Mouse (Mus musculus): ENCODE measurements around the gene Krtap5-1. TPM values are rescaled to one million over a fixed set of nuclear protein-coding genes. Genes with fewer than 3 reads are reported as not detected.
"Not testable (repeated sequence)": the region's sequence is repeated elsewhere in the genome, so short reads cannot be mapped to it uniquely, and the experiment has no call there.

Krtap5-1 gene
- polyA plus RNA-seq, 1 experiment = not detected

DNA sequence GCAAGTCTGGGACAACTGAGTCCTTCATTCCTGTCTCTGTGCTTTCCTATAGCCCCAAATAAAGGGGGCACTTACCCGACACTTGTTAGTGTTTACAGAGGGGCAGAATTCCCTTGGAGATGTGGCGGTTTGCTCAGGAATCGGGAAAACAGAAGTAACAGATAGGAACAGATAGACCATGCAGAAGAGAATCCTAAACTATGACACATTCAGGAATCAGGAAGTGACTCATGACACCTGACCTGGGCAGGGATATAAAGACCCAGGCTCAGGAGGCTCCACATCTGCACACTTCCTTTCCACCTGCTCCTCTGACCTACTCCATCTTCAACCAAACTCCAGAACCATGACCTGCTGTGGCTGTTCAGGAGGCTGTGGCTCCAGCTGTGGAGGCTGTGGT lies 6.3 kb upstream of the Krtap5-1 start, which contains the start of gene Krtap5-4:
Gene Krtap5-4, plus strand, starts transcription at position 301 of the 400 bp plus-strand sequence.
- H3K4me1 ChIP-seq (ENCODE audit: control insufficient read depth, insufficient read depth, low read length) = no peaks in the 10 kb centered on the region
- no peak within 1 kb of the TSS for H3K27ac ChIP-seq (ENCODE audit: insufficient read depth, low read depth, low read length)
- TF ChIP-seq POLR2A (IDR thresholded peaks at IDR 0.05; ENCODE audit: borderline replicate concordance, low read depth, low read length) = no peak
- no peak for TF ChIP-seq CTCF (IDR thresholded peaks at IDR 0.05; ENCODE audit: low read depth, low read length)
- H3K4me3 ChIP-seq (ENCODE audit: insufficient read depth, low read length) = no peak within 1 kb of the TSS

DNA sequence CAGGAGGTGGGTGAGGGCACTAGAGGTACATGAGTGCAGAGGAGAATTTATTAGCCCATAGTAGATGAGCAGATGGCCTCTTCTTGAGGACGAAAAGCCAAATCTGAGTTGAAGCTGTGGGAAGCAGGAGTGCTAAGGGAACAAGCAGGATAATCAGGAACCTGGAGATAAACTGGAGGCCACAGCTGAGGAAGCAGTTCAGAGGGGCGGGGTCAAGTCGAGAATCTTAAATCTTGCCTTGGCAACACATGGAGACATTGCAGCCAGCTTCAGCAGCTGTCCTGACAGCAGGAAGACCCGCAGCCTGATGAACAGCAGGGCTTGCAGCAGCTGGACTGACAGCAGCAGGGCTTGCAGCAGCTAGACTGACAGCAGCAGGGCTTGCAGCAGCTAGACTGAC lies 810 bp downstream of the Krtap5-1 start:
- H3K4me1 ChIP-seq (ENCODE audit: control insufficient read depth, insufficient read depth, low read length) = not testable (repeated sequence)

DNA sequence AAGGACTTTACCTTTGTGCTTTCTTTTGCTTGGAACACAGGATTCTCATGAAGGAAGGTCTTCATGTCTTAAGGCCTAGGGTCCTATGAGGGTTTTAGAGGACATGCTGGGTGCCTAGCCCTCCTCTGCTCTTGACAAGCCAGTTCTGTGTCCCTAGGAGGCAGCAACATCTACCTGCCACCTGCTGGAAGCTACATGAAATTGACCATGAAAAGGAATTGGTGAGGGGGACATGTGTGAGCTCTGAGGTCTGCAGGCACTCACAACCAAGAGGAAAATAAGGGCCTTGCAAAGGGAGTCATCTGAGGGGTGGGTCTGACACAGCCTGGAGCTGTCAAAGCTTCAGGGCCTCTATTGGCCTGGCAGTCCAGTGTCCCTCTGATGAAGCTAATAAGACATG lies 1.5 kb downstream of the Krtap5-1 start:
- Histone ChIP-seq H3K4me3 (ENCODE audit: insufficient read depth, low read length) (no peak overlapping the region), H3K27ac (ENCODE audit: insufficient read depth, low read depth, low read length) (no peak overlapping the region), H3K4me1 (ENCODE audit: control insufficient read depth, insufficient read depth, low read length) (no peaks in the 10 kb centered on the region)
- TF ChIP-seq CTCF (IDR thresholded peaks at IDR 0.05; ENCODE audit: low read depth, low read length) (no peak), POLR2A (IDR thresholded peaks at IDR 0.05; ENCODE audit: borderline replicate concordance, low read depth, low read length) (no peak)

More for the DNA sequence above, 810 bp downstream of the Krtap5-1 start:
- not testable (repeated sequence) for H3K4me3 ChIP-seq (ENCODE audit: insufficient read depth, low read length); H3K27ac ChIP-seq (ENCODE audit: insufficient read depth, low read depth, low read length)

DNA sequence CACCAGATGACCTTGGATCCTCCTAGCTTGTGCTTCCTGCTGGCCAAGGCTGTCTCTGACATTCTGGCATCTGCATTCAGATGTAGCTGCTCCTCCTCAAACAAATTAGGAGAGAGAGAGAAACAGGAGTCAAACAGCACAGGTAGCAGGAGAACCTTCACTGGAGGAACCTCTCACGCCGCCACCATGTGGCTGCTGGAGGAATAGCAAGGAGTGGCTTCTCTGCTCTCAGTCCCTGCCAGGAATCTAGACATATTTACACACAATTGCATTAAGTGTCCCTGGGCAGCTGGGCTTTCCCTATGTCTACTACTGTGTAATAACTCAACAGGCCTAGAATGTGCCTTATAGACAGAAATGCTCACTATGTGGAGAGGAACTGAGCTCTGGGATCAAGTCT lies 3.1 kb downstream of the Krtap5-1 start:
- peak; percentile 32; the same call in 1 of the 2 replicates for TF ChIP-seq CTCF (IDR thresholded peaks at IDR 0.05; ENCODE audit: low read depth, low read length)
- not testable (repeated sequence) for H3K27ac ChIP-seq (ENCODE audit: insufficient read depth, low read depth, low read length); H3K4me1 ChIP-seq (ENCODE audit: control insufficient read depth, insufficient read depth, low read length); H3K4me3 ChIP-seq (ENCODE audit: insufficient read depth, low read length)

DNA sequence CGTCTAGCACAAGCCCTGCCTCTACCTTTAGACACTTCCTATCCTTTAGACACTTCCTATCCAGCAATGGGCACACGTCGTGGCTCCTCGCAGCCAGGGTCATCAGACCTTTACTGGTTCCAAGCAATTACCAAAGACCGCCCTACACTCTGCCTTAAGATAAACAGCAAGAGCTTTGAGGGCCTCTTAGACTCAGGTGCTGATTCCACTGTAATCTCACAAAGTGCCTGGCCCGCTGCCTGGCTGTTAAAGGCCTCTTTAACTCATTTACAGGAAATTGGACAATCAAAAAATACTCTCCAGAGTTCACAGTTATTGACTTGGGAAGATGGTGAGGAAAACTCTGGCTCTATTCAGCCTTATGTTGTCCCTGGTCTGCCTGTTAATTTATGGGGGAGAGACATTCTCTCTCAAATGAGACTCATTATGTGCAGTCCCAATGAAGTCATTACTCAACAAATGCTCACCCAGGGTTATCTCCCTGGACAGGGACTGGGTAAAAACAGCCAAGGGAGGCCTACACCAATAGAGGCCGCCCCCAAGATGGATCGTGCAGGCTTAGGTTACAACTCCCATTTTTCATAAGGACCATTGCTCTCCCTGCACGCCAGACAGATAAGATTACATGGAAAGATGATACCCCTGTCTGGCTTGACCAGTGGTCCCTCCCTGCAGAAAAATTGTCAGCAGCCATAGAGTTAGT lies 10.9 kb downstream of the Krtap5-1 start:
- H3K27ac ChIP-seq (ENCODE audit: insufficient read depth, low read depth, low read length); H3K4me3 ChIP-seq (ENCODE audit: insufficient read depth, low read length): not testable (repeated sequence)

DNA sequence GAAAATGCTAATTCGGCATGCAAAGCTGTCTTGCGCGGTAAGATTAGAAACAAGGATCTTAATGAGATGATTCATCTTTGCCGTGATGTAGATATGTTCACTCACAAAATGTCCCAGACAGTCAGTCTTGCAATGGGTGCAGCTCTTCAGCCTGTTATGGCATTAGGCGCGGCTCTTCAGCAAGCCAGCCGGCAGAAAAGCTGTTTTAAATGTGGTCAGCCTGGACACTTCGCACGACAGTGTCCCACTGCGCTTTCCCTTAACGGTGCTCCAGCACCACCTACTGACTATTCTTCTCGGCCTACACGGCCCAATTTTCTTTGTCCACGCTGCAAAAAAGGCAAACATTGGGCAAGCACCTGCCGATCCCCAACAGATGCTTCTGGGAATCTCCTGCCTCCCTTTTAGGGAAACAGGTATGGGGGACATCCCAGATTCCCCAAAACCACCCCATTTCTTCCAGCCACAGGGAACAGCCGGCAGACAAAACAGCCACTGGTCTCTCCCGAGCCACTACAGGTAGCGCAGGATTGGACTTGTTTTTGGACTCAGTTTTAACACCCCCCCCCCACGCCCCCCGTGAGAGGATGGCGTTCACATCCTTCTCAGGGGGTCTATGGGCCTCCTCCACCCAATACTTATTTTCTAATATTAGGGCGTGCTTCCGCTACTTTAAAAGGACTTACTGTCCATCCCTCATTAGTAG lies 11.6 kb downstream of the Krtap5-1 start:
- TF ChIP-seq CTCF (IDR thresholded peaks at IDR 0.05; ENCODE audit: low read depth, low read length) (no peak), POLR2A (IDR thresholded peaks at IDR 0.05; ENCODE audit: borderline replicate concordance, low read depth, low read length) (no peak)
- Histone ChIP-seq H3K27ac (ENCODE audit: insufficient read depth, low read depth, low read length) (no peak overlapping the region), H3K4me3 (ENCODE audit: insufficient read depth, low read length) (peak overlapping the region; percentile 66; the same call in 1 of the 2 replicates), H3K4me1 (ENCODE audit: control insufficient read depth, insufficient read depth, low read length) (0 out of 2 replicates have a peak, but pooled peaks cover 2% of the 10 kb centered on the region)

More for the DNA sequence above, 10.9 kb downstream of the Krtap5-1 start:
- not testable (repeated sequence) for H3K4me1 ChIP-seq (ENCODE audit: control insufficient read depth, insufficient read depth, low read length)

DNA sequence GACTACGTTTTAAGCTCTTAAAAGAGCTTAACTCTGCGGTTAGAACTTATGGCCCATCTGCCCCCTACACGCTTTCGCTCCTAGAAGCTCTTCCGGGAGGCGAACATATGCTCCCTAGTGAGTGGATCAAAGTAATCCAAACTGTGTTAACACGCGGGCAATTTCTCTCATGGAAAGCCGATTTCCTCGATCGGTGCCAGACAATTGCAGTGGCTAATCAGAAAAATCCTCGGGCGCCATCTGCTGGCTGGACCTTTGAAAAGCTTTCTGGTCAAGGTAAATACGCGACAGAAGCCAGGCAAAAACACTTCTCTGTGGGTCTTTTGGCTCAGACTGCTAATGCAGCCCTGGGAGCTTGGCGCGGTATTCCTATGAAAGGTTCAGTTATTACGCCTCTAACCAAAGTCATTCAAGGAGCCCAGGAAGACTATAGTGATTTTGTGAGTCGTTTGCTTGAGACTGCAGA lies 12.3 kb downstream of the Krtap5-1 start:
- peak overlapping the region; percentile 21; the same call in 1 of the 2 replicates for H3K27ac ChIP-seq (ENCODE audit: insufficient read depth, low read depth, low read length)
- peak overlapping the region; percentile 66 for H3K4me3 ChIP-seq (ENCODE audit: insufficient read depth, low read length)
- no peak for TF ChIP-seq POLR2A (IDR thresholded peaks at IDR 0.05; ENCODE audit: borderline replicate concordance, low read depth, low read length)
- TF ChIP-seq CTCF (IDR thresholded peaks at IDR 0.05; ENCODE audit: low read depth, low read length) = peak; percentile 78
- H3K4me1 ChIP-seq (ENCODE audit: control insufficient read depth, insufficient read depth, low read length) = 0 out of 2 replicates have a peak, but pooled peaks cover 2% of the 10 kb centered on the region

DNA sequence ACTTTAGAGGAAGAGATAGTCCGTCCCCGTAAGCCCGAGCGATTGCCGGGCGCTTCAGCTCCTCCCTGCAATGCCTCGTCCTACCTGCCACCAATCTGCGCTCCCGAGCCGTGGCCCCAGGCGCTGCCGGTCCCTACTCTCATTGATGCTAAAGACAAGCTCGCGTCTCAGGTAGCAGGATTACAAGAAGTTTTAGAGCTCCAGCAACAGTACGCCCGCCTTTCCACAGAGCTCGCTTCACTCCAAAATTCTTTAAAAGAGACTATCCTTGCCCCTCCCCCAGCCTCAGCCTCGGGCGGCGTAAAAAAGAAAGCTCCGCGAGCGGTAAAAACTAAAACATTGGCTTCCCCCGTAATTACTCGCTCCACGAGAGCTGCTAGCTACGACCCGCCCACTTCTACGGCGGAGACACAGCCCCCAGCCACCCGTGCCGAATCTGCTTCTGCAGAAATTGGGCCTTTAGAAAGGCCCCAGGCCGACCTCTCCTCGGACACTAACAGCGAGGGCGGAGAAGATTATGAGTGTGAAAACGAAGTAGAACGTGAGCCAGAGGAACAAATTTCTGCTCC lies 12.8 kb downstream of the Krtap5-1 start:
- TF ChIP-seq POLR2A (IDR thresholded peaks at IDR 0.05; ENCODE audit: borderline replicate concordance, low read depth, low read length) = no peak
- no peak for TF ChIP-seq CTCF (IDR thresholded peaks at IDR 0.05; ENCODE audit: low read depth, low read length)
- Histone ChIP-seq H3K4me1 (ENCODE audit: control insufficient read depth, insufficient read depth, low read length) (0 out of 2 replicates have a peak, but pooled peaks cover 2% of the 10 kb centered on the region), H3K27ac (ENCODE audit: insufficient read depth, low read depth, low read length) (peak overlapping the region; percentile 21; the same call in 1 of the 2 replicates), H3K4me3 (ENCODE audit: insufficient read depth, low read length) (peak overlapping the region; percentile 66)

DNA sequence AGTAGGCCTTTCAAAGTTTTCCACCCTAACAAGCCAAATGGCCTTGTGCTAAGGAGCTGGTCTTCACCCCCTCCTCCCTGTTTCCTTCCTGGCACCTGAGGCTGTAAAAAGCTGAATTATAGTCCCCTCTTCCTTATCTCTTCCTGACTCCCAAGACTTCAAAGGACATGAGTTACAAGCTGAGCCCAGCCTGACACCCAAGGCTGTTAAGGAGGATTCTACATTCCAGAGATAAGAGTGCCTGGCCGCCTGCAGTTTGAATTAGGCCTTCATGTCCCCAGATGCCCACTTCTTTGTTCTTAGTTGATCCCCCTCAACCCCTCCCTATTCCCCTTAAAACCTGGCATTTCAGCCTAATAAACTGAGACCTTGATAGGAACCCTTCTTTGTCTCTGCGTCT lies 14.1 kb downstream of the Krtap5-1 start:
- not testable (repeated sequence) for H3K27ac ChIP-seq (ENCODE audit: insufficient read depth, low read depth, low read length); H3K4me1 ChIP-seq (ENCODE audit: control insufficient read depth, insufficient read depth, low read length); H3K4me3 ChIP-seq (ENCODE audit: insufficient read depth, low read length)

DNA sequence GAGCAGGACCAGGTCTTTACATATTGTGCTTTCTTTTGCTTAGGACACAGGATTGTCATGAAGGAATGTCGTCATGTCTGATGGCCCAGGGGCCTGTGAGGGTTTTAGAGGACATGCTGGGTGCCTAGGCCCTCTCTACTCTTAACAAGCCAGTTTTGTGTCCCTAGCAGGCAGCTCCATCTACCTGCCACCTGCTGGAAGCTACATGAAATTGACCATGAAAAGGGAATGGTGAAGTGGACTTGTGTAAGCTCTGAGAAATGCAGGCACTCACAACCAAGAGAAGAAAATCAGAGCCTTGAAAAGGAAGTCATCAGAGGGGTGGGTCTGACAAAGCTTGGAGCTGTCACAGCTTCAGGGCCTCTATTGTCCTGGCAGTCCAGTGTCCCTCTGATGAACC lies 17.6 kb downstream of the Krtap5-1 start:
- H3K27ac ChIP-seq (ENCODE audit: insufficient read depth, low read depth, low read length); H3K4me3 ChIP-seq (ENCODE audit: insufficient read depth, low read length); H3K4me1 ChIP-seq (ENCODE audit: control insufficient read depth, insufficient read depth, low read length): not testable (repeated sequence)

Measured in bone marrow macrophage, adult 2 months (primary cell).